Mouse (Mus musculus): Measurements from ENCODE around the gene Pex10.
"Not testable (repeated sequence)": the region's sequence is repeated elsewhere in the genome, so short reads cannot be mapped to it uniquely, and the experiment has no call there.

Gene Pex10

GRCm38 (mm10) chr4:155063895-155064294 is 2.9 kb upstream of the Pex10 start:
- no peak for DNase-seq (ENCODE audit: low read depth, low spot score)

- DNase-seq (ENCODE audit: low read depth, low spot score) = no peak
Observed at GRCm38 (mm10) chr4:155064474-155064873, 2.3 kb upstream of the Pex10 start.

- DNase-seq (ENCODE audit: low read depth, low spot score) = peak; percentile 81
Observed at GRCm38 (mm10) chr4:155065970-155066833, 614 bp upstream of the Pex10 start.

GRCm38 (mm10) chr4:155068357-155068972 is 1.6 kb downstream of the Pex10 start:
- DNase-seq (ENCODE audit: low read depth, low spot score) = no peak

GRCm38 (mm10) chr4:155069191-155069590 is 2.4 kb downstream of the Pex10 start:
- DNase-seq (ENCODE audit: low read depth, low spot score) = no peak

- no peak for DNase-seq (ENCODE audit: low read depth, low spot score)
Observed at GRCm38 (mm10) chr4:155070199-155070598, 3.4 kb downstream of the Pex10 start.

GRCm38 (mm10) chr4:155070921-155071320 is 4.1 kb downstream of the Pex10 start:
- DNase-seq (ENCODE audit: low read depth, low spot score) = no peak

GRCm38 (mm10) chr4:155074418-155074817 is 7.6 kb downstream of the Pex10 start:
- DNase-seq (ENCODE audit: low read depth, low spot score) = no peak

GRCm38 (mm10) chr4:155075137-155075536 is 8.3 kb downstream of the Pex10 start:
- no peak for DNase-seq (ENCODE audit: low read depth, low spot score)

- DNase-seq (ENCODE audit: low read depth, low spot score) = no peak
Observed at GRCm38 (mm10) chr4:155075813-155076212, 9.0 kb downstream of the Pex10 start.

GRCm38 (mm10) chr4:155076677-155077076 is 9.9 kb downstream of the Pex10 start:
- DNase-seq (ENCODE audit: low read depth, low spot score) = no peak

- DNase-seq (ENCODE audit: low read depth, low spot score) = not testable (repeated sequence)
Observed at GRCm38 (mm10) chr4:155078808-155079207, 12.0 kb downstream of the Pex10 start.

GRCm38 (mm10) chr4:155079666-155080065 is 12.8 kb downstream of the Pex10 start:
- DNase-seq (ENCODE audit: low read depth, low spot score) = no peak

GRCm38 (mm10) chr4:155083553-155083952 is 16.7 kb downstream of the Pex10 start:
- DNase-seq (ENCODE audit: low read depth, low spot score) = no peak

- no peak for DNase-seq (ENCODE audit: low read depth, low spot score)
Observed at GRCm38 (mm10) chr4:155084351-155084750, 17.5 kb downstream of the Pex10 start.

GRCm38 (mm10) chr4:155085206-155086107 is 18.6 kb downstream of the Pex10 start:
- no peak for DNase-seq (ENCODE audit: low read depth, low spot score)

- DNase-seq (ENCODE audit: low read depth, low spot score) = peak; percentile 99
Observed at GRCm38 (mm10) chr4:155086108-155087024, 19.6 kb downstream of the Pex10 start, which contains the start of the genes Rer1 and Morn1. TSS of gene Rer1 (minus strand) at chr4:155086382. TSS of gene Morn1 (plus strand) at chr4:155086577.

GRCm38 (mm10) chr4:155089241-155089640 is 22.4 kb downstream of the Pex10 start:
- DNase-seq (ENCODE audit: low read depth, low spot score) = no peak

- DNase-seq (ENCODE audit: low read depth, low spot score) = no peak
Observed at GRCm38 (mm10) chr4:155090147-155090546, 23.3 kb downstream of the Pex10 start.

GRCm38 (mm10) chr4:155090688-155091449 is 24.1 kb downstream of the Pex10 start:
- DNase-seq (ENCODE audit: low read depth, low spot score) = no peak

Measured in brain, embryonic 18.5 days (tissue).